Mouse (Mus musculus) adrenal gland, postnatal 25 days (tissue): ENCODE data around the gene Psmb11. TPM values are rescaled to one million over a fixed set of nuclear protein-coding genes. Genes with fewer than 3 reads are reported as not detected.

ENCODE experiments used
- DNase-seq: peaks from one replicate; pipeline ENCODE4 v3.0.0; 2021; ENCODE audit warnings: mixed read lengths
- long read RNA-seq: library from polyadenylated mRNA; stranded (forward); transcript quantifications from one replicate; pipeline ENCODE4 v2.0.0, GENCODE M21; 2021
- total RNA-seq: library from RNA; stranded (reverse); gene quantifications from 2 replicates; pipeline ENCODE4 v1.2.3, GENCODE M21; 2021

The Psmb11 gene
- not detected in 2 replicates for total RNA-seq
- long read RNA-seq, result 0 reads

DNA sequence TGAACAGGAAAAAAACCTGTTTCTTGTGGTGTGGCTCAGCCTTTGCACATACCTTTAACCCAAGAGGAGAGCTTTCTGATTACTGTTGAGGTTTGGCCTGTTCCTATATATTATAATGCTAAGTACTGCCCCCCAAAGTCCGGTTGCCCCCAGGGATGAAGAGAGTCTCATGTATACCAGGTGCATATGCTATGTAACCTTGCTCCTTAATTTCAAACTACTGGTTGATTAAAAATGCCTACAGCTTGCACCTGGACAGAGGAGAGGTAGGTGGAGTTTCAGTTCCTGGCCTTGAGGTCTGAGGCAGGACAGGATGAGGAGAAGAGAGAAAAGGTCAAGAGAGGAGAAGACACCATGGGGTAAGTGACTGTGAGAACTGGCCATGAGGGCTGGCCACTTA is at the start of gene Psmb11:
Psmb11 (plus strand) TSS at position 301 of the 400 bp plus-strand sequence.
- DNase-seq, result no peak

DNA sequence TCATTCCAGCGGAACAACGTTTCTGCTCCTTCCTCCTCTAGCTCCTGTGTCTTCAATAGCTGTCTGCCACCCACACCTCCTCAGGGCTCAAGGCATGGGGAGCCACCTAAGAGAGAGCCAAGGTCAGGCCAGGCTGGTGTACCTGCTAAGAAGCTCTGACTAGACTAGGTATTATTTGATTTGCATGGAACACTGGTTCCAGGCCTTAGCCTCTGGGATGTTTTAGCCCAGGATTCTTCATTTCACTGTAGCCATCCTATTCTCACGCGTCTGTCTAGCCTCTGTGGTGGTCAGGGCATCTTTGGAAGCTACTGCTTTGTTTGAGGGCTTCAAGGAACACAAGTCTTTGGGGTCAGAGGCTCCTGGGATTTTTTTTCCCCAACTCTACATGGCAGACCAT is 49.1 kb upstream of the Psmb11 start:
- DNase-seq, result no peak

DNA sequence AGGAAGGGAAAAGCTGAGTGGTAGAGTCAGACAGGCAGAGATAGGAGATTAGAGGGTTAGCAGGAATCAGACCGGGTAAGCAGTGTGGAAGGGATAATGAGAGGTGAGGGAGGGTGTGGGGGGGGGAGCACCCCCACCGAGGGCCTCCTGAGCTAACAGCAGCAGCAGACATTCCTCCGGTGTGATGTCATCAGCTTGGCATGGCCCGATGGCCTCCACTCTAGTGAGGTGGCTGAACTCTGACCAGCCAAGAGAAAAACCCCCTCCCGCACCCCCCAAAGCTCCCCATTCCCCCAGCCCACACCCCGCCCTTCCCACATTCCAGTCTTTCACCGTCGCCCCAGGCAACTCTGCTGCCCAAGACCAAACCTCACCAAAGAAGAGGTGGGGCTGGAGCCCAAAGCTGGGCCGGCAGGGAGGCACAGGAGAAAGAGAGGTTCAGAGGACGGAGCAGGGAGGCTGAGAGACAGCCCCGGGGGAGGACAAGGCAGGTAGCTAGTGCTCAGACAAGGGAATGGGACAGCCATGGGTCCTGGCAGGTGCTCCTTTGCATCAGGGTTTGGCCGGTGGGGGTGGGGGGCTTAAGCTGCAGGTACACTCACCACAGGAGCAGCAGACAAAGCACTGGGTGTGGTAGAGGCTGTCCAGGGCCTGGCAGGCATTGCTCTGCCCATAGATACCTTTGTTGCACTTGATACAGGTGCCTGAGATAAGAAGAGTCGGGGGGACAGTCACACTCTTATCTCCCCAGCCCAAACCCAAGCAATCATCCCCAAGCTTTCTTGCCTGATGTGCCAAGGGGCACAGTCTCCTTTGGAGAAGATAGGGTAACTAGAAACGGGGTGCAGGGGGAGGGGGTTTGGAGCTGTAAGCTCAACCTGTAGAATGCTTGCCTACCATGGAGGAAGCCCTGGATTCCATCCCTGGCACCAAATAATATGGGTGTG is 48.2 kb upstream of the Psmb11 start:
- peak; percentile 65 for DNase-seq

DNA sequence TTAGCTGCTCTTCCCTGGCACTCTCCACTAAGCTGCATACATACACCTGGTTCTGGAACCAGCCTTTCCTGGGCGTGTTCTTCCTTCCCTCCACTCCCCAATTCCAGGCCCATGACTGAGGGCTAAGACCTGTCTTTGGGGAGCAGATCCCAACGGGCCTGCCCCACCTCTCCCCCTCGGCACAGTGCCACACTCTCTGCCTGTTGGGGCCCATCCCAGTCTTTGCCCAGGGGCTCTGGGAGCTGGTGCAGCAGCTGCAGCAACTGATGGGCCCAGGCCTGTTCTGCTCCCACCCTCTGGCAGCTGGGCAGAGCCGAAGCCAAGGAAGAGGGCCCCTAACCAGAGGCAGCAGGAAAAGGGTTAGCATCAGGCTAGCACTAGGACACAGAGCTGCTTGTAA is 47.0 kb upstream of the Psmb11 start:
- no peak for DNase-seq

DNA sequence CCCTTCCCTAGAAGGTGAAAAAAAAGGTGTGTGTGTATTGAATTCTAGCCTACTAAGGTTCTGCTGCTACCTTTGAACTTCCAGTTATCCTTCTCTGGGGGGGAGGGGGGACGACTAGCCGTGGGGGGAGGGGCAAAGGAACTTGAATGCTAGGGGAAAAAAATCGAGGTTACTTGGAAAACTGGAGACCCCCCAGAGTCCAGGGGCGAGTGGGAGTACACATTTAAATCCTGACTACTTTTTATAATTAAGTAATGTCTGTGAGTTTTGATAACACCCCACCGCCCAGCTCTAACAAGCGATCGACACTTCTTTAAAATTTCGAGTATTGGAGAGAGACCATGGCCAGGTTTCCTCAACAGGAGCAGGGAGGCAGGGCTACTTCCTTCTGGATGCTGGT is 46.2 kb upstream of the Psmb11 start:
- no peak for DNase-seq

DNA sequence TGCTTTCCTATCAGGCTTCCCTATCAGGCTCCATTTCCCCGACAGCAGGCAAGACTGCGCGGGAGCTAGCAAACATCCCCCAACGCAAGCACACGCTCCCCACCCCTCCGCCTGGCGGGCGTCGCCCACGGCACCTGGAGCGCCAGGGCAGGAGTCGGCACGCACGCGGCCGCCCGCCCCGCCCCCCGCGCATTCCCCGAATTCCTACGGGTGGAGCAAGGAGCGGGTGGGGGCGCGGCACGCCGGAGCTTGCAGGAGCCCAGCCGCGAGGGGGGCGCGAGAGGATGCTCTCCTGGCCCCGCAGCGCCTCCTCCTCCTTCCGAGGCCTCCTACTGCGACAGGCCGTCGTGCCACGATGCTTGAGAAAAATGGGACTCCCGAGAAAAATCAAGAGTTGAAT is 45.6 kb upstream of the Psmb11 start:
- DNase-seq, result peak; percentile 80

DNA sequence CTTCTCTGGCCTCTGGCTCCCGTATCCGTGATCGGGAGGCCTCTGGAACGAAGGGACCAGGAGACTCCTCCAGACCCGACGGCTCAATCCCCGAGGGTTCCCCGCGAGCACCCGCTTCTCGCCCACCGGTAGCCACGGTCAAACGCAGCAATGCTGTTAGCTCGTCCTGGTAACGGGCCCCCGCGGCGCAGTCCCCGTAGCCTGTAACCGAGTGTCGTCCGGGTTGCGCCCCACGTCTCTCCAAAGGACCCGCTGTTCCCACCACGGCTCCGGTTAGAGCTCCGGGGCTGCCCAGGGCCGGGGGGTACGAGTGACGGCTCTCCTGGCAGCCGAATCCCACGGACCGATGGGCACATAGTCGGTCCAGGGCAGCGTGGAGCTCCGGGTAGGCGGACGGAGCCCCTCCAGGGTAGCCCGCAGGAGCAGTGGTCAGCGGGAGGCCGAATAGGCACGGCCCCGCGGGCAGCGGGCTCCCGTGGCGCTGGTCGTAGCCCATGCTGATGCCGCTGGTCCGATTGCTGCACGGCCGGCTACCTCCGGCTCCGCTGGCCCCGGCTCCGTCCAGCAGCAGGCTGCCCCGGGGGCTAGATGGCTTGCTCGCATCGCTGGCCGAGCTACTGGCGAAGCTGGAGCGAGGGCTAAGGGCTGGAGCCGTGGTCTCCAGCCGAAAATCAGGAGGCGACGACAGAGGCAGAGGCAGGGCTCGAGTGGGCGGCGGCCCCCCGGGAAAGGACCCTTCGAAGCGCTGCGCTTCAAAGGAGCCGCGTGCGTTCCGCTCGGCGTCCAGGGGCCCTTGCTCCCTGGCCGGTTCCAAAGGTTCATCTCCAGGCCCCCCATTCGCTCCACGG is 44.8 kb upstream of the Psmb11 start:
- DNase-seq, result peak; percentile 40

DNA sequence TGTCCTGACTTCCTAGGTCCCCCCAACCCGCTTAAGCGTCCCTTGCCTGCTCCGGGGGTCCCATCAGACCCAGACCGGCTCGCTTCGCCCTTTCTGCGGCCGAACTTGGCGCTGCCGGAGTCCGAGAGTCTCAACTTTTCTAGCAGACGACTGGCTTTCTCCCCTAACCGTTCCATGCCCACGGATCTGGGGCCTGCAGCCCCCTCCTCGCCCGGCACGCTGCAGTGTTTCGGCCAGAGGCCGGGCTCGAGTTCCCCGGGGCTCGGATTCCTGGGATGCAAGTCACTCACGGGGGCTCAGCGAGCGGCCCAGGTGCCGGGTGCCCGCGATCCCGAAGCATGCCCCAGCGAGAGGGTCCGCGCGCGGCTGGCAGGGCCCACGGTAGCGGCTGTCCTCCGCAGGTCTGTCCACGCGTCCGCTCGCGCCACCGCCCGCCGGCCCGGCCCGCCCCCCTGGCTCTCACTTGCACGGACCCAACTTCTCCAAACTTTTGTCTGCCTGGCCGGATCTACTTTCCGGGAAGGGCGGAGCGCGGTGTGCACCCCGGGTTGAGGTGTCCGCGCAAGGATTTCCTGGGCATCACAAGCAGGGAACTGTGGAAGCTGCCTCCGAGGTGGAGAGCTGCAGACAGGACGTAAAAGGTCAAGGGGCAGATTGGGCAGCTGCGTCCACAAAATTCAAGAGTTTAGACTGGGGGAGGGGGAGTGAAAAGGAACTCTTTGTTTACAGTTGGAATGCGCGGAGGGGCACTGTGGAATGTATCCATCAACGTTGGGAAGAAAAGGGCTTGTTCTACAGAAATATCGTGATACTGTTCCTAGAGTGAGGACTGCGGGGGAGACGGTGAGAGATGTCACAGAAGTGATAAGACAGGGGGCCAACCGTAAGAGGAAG is 43.9 kb upstream of the Psmb11 start, which contains the start of gene Ajuba:
Ajuba (minus strand) TSS at position 470 of the 894 bp plus-strand sequence.
- peak; percentile 90 for DNase-seq

DNA sequence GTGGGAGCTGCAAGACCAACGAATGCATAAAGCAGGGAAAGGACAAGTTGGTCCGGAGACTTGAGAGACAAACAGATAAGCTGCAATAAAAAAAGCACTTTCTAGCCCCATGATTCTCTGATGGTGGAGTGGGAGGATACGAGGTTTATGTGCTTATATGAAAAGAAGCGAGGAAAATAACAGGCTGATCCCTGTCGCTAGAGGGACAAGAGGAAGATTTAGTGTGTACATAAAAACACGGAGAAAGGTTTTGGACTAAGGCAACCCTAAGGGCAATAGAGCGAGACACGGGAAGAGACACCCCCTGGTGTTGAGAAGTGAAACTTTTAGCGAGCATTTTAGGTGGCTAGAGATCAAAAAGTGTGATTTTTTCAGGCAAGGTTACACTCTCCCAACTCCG is 43.2 kb upstream of the Psmb11 start:
- no peak for DNase-seq

DNA sequence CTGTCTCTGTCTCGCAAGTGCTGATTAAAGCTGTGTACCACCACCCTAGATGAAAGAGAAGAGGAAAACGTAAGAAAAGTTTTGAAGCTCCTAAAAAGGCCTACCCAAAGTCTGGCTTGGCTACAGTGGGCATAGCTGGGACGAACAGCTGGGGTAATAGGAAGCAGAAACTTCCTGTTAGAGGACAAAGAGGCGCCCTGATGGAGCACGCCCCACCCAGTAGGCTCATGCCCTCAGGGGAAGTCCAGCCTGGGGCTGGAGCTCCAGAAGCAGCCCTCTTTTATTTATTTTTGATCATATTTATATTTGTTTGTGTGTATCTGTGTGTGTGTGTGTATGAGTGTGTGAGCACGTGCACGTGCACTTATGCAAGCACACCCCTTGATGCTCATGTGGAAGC is 41.6 kb upstream of the Psmb11 start:
- no peak for DNase-seq

DNA sequence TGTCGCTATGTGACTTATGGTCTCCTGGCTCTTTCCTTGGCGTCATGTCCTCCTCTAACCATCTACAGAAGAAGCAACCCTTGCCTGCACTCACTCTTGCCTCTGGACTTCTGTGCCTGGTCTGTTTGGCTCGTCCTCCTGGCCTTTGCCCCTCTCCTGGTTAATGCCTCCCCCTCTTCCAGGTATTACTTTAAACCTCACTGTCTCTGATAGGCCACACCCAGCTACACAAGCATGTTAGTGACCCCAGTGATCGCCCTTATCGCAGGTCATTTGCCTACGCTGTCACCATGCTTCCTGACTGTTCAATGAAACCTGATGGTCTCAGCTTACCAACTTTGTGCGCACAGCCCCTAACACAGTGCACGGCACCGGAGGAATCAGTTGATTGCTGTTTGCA is 38.7 kb upstream of the Psmb11 start:
- no peak for DNase-seq

DNA sequence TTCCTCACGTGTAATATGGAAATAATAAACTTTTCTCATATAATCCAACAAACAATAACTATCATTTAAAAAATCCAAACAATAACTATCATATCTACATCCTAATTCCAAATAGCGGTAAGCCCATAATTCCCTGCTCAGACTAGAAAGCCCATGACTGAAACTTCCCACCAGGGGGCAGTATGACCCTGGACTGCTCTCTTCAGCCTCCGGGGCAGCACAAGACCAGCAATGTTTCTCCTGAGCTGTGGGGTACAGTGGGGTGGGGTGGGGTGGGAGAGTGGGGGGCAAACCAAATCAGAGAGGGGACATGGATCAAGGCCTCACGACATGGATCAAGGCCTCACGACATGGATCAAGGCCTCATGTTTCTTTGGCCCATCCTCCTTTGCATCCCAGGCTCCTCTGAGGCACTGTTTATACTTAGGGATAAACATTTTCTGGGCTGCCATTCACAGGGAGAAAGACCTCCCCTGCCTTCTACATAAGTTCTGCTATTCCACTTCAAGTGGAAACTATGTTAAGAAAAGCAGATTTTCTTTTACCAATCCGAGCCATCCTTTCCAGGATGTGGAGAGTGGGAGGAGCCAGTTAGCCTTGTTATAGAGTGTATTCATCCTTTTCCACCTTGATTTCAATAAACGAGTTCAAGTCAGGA is 37.4 kb upstream of the Psmb11 start:
- peak; percentile 57 for DNase-seq

DNA sequence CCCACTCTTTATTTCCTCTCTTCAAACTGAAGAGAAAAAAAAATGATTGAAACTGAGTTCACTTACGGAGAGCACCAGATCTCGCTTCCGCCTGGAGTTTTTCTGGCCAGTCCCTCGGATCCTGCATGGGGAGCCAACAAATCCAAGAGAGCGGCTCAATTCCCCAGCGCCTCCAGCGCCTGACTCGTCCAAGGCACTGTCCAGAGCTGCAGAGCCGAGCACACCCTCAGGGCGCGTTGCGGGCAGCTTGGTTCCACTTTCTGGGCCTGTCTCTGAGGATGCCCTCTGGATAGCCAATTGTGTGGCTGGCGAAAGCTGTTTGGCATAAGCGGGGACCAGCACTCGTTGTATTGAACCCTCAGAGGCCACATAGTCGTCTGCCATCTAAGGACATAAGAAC is 30.2 kb upstream of the Psmb11 start:
- no peak for DNase-seq

DNA sequence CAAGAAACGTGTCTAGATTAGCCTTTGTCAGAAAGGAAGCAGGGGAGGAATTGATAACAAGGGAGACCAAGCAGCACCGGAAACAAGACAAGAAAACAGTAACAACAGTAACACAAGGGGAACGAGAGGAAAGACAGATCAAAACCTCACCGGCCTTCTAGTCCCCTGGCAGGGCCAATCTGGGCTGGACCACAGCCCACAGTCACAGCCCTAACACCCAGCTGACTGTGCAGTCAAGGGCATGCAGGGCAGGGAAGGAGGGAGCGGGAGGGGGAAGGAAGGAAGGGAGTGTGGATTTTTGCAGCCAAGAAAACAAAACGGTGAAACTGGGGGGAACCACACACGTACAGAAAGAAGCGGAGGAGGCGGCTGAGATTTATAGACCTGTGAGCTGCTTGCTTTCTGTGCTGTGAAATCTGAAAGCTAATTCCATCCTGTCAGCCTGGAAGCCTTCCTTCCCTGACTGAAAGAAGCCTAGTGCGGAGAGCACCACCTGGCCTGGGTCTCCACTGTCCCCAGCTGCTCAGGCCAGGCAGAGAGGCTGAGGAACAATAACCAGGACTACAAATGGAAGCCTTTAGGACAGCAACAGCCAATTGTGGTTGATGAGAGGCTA is 28.8 kb upstream of the Psmb11 start:
- DNase-seq, result peak; percentile 63

DNA sequence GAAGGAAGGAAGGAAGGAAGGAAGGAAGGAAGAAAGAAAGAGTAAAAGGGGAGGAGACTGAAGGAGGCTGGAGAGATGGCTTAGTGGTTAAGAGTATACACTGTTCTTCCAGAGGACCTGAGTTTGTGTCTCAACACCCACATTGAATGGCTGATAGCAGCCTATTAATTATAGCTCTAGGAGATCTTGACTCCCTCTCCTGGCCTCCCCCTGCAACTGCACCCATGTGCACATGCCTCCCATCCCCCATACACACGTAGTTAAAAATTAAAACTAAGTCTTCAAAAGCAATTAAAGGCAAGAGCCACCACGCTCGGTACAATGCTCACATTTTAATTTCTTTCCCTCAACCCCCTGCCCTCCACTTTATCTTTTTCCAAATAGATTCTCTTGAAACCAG is 27.2 kb upstream of the Psmb11 start:
- DNase-seq, result no peak

DNA sequence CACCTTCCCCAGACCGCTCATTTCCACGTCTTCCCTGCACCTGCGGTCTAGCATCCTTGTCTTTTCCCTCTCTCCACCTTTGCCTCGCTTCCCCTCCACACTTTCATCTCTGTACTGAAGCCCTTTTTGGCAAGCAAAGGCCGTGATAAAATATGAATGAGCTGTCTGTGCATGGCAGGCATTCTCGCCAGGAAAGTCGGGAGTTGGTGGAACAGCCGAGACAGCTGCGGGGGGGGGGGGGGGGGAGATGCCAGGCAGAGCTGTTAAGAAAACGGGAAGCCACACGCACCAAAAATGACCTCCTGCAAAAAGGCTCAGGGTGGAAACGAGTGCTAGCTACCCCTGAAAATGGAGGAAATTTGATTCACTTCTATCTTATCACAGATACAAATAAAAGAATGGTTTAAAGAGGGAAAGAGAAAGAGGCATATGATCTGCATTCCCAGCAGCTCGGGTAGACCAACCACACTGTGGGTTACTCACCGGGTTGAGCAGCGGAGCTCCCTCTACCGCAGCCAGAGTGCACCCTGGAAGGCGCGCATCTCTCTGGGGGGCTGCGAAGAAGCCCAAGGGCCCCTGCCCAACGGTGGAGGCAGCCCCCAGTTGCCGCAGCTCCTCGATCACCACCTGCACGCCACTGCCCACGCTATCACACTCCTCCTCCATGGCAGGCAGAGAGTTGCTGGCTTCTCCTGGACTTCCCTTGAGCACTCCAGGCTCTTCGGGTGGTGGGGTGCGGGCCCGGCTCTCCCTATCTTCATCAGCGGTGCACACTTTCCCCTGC is 26.4 kb upstream of the Psmb11 start:
- no peak for DNase-seq

DNA sequence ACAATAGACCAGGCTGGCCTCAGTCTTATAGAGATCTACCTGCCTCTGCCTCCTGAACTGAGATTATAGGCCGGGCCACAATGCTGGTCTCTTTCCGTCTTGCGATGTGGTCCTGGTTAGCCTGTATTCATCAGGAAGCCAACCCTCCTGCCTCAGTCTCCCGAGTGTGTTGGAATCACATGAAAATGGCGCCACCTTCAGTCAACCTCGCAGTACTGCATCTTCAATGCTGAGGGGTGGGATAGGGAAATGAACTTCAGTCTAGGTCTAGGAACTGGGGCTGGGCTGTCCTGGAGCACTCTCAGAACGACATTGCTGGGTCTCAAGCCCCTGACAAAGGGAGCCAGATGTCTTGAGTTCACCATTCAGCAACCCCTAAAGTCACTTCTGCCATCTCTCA is 24.1 kb upstream of the Psmb11 start:
- DNase-seq, result no peak

DNA sequence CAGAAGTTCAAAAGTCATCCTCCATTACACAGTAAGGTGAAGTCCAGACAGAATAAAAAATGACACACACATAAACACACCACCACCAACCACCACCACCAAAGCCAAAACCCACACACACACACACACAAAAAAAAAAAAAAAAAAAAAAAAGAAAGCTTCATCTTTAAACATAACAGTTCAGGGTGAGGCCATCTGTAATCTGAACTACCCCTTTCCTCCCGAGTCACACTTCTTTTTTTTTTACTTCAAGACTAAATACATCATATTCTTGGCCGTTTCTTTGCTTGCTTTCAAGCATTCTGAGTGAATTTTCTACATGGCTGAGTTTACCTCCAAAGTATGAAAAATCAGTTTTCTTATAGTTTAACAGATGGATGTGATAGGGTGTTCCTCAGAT is 19.6 kb upstream of the Psmb11 start:
- DNase-seq, result no peak

DNA sequence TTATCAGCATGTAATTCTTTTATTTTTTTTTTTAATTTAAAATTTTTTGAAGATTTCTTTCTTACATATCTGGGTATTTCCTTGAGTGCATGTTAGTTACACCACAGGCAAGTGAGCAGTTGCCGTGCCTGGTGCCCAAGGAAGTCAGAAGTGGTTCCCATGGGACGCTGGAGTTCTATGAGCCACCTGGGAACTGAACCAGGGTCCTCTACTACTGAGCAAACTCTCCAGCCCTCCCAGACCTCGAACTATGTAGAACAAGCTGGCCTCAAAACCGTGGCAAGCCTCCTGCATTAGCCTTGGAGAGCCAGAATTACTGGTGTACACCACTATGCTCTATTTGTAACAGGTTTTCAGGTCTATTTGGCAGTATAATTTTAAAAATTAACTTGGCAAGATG is 18.6 kb upstream of the Psmb11 start:
- DNase-seq, result no peak

DNA sequence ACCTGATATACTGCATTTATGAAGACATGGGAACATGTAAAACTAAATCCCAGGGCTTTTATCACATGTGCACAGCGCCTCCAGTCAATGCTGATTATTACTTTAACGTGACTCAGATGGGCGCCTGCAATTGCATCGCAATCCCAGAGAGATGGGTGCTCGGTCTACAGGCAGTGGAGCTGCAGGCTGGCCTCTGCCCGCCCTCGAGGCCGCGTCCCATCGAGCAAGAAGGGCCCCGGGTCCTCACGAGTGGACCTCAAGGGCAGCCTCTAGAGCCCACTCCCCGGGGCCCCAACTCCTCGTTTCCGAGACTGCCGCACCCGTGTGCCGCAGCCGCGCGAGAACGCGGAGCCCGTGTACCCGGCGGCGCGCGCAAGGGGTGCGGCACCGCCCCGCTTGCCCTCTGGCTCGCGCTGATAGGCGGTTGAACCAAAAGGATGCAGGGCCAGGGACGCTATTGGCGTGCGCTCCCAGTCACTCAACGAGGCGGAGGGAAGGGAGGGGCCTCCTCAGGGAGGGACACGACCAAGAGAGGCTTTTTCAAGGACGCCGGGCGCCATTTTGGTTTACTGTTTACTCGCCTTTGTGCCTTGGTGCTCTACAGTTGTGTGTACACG is 18.1 kb upstream of the Psmb11 start:
- DNase-seq, result peak; percentile 96
